Mouse (Mus musculus) gastrocnemius, adult 18-20 months (tissue): ENCODE results near the gene Lrch2. TPM values are rescaled to one million over a fixed set of nuclear protein-coding genes. Genes with fewer than 3 reads are reported as not detected.
"Not testable (repeated sequence)": the region's sequence is repeated elsewhere in the genome, so short reads cannot be mapped to it uniquely, and the experiment has no call there.

Experiments used
- DNase-seq: peaks from one replicate; pipeline ENCODE4 v3.0.0; 2021; ENCODE audit warnings: low spot score
- long read RNA-seq, 2 experiments: library from polyadenylated mRNA; stranded (forward); transcript quantifications; one replicate each; pipeline ENCODE4 v2.0.0; 2021
- total RNA-seq, 2 experiments: library from RNA; stranded (reverse); gene quantifications; 2 replicates each; pipeline ENCODE4 v1.2.3; 2021

Gene Lrch2
- total RNA-seq, result under 1 TPM; 0.37 to 0.59 TPM
- long read RNA-seq, experiment 1, result 0 reads
- long read RNA-seq, experiment 2, result 0 reads

GRCm38 (mm10) chrX:147553421-147554201 is at the start of gene Lrch2:
Gene Lrch2, minus strand, starts transcription at chrX:147554081.
- no peak for DNase-seq

- no peak for DNase-seq
These were observed 12.7 kb downstream of the Lrch2 start for GRCm38 (mm10) chrX:147540934-147541870.

DNA sequence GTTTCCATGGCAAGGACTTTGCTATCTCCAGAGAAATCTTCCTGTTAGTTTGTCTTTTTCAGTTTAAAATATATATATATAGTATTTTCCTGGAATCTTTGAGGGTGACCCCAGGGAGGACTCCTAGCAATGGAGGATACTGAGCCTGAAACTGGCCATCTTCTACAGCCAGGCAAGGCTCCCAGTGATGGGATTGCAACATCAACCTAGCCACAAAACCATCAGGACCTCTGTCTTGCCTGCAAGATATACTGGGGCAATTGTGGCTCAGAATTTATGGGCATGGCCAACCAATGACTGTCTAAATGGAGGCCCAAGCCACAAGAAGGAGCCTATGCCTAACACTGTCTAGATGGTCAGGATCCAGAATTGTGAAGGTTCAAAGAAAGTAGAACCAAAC is 15.5 kb downstream of the Lrch2 start:
- no peak for DNase-seq

- not testable (repeated sequence) for DNase-seq
These were observed 16.8 kb downstream of the Lrch2 start for GRCm38 (mm10) chrX:147537117-147537516.

DNA sequence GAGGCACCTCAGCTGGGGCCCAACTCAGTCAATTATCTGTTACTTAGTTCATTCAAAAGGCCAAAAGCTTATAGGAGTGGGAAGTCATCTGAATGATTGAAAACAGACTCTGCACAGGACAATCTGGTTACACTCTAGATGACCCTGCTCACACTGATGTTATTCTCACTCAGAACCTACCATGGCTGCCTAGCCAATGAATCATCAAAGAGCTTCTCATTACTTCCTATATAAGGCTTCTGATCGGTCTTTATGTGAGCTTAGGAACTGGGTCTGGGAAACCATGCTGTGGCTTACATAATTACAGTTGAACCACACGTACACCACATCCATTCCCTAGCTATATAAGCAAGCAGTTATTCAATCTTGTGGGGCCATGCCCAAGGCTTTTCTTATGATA is 18.3 kb downstream of the Lrch2 start:
- no peak for DNase-seq

DNA sequence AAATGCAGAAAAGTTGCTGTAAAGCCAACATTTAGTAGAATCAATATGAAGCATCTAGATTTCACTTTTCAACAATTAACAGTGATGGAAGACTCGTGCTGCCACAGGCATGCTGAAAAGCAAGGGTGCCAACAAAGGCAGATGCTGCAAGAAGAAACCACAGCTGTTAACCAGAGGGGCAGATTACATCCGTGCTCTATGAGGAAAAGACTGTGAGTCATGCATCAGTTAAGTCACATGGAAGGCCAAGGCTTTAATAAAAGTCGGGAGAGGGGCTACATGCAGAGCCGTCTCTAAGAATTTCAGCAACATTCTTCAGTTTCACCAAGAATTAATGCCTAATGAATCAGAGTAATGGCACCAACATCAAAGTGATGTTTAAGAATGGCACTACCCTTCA is 22.2 kb downstream of the Lrch2 start:
- no peak for DNase-seq

DNA sequence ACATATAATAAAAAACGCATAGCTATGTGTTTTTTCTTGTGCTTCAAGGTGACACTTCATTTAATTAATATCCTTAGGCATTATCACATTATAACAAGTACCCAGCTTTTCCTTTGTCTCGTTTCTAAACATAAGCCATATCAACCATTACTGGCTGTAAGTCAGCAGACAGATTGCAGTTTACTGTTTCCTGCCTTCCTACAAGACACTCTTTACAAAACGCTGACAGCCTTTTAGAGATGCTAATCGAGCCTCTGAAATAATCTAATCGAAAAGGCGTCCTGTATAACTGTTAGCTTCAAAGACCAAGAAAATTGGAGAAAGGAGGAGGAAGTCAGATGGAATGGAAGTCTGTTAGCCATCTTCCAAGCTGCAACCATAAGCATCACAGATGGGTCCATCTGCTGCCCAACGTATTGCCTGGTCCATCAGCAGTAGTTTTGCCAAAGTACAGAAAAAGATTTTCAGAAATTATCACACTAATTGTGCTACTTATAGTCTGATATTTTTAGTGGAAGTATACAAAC is 26.2 kb downstream of the Lrch2 start:
- DNase-seq, result no peak

- no peak for DNase-seq
These were observed 64.3 kb downstream of the Lrch2 start for GRCm38 (mm10) chrX:147489551-147489950.

DNA sequence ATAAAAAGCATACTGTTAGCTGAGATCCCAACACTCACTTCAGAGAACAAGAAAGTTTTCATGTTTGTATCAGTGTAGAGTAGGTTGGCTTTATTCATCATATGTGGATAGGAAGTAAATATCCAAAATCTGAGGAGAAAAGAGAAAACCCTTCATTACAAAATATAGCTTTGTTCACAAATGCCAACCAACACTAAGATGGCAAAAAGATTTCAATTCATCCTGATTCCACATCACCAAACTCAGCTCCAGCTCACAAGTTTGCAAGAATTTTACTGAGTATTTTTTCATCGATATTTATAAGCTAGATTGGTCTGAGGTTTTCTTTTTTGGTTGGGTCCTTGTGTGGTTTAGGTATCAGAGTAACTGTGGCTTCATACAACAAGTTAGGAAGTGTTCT is 100.3 kb downstream of the Lrch2 start, which contains the start of gene Vmn1r239-ps:
Gene Vmn1r239-ps (minus strand): TSS at position 101 of the 400 bp plus-strand sequence.
- DNase-seq, result not testable (repeated sequence)

- no peak for DNase-seq
These were observed 110.5 kb downstream of the Lrch2 start for GRCm38 (mm10) chrX:147443386-147443785.

- no peak for DNase-seq
These were observed 118.5 kb downstream of the Lrch2 start for GRCm38 (mm10) chrX:147435400-147435799.

DNA sequence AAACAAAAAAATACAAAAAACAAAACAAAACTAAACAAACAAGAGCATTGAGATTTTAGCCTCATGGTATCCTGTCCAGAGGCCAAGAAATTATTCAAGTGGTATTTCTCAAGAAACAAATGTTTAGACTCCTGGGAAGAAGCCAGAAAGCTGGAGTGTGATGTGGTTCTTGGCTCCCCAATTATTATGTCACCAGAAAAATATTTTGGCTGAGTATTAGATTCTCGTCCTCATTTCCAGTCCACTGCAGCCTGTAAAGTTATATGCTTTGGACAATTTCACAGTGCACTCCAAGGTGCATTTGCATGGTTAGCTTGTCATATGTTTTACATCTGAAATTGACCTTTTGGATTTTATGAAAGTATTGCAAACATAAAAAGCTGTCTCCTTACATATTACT is 124.1 kb downstream of the Lrch2 start:
- DNase-seq, result peak; percentile 40

GRCm38 (mm10) chrX:147429129-147429528 is 124.8 kb downstream of the Lrch2 start, which contains the start of gene Il13ra2:
Gene Il13ra2, minus strand, starts transcription at chrX:147429192.
- no peak for DNase-seq

Other genes with a start within 250 kb of the Lrch2 start
- gene Il13ra2, start 124.9 kb downstream of the Lrch2 start, total RNA-seq, result not detected
- not detected for gene Vmn1r239-ps, start 100.4 kb downstream of the Lrch2 start, total RNA-seq
- not detected for gene Gm15128, start 211.9 kb upstream of the Lrch2 start, total RNA-seq